Mouse (Mus musculus): ENCODE data around the gene Olfr705.
"Not testable (repeated sequence)": the region's sequence is repeated elsewhere in the genome, so short reads cannot be mapped to it uniquely, and the experiment has no call there.

Olfr705 gene

GRCm38 (mm10) chr7:106876791-106877190 lies at the start of gene Olfr705:
Gene Olfr705, minus strand, starts transcription at chr7:106876891.
- DNase-seq (ENCODE audit: extremely low spot score, low spot score) = no peak

- not testable (repeated sequence) for DNase-seq (ENCODE audit: extremely low spot score, low spot score)
Measured at GRCm38 (mm10) chr7:106920961-106921360, 44.3 kb upstream of the Olfr705 start.

GRCm38 (mm10) chr7:106907676-106908075 lies 31.0 kb upstream of the Olfr705 start, which contains the start of gene Olfr1532-ps1:
Gene Olfr1532-ps1, plus strand, starts transcription at chr7:106908001.
- DNase-seq (ENCODE audit: extremely low spot score, low spot score) = no peak

GRCm38 (mm10) chr7:106901141-106901540 lies 24.4 kb upstream of the Olfr705 start, which contains the start of gene Olfr707:
Gene Olfr707, minus strand, starts transcription at chr7:106901241.
- DNase-seq (ENCODE audit: extremely low spot score, low spot score) = not testable (repeated sequence)

- DNase-seq (ENCODE audit: extremely low spot score, low spot score) = no peak
Measured at GRCm38 (mm10) chr7:106888062-106888461, 11.4 kb upstream of the Olfr705 start, which contains the start of gene Olfr706. Gene Olfr706, minus strand, starts transcription at chr7:106888162.

- no peak for DNase-seq (ENCODE audit: extremely low spot score, low spot score)
Measured at GRCm38 (mm10) chr7:106862885-106863284, 13.8 kb downstream of the Olfr705 start, which contains the start of gene Olfr704. Gene Olfr704, plus strand, starts transcription at chr7:106863185.

- no peak for DNase-seq (ENCODE audit: extremely low spot score, low spot score)
Measured at GRCm38 (mm10) chr7:106843060-106843459, 33.6 kb downstream of the Olfr705 start, which contains the start of gene Olfr703. Gene Olfr703, plus strand, starts transcription at chr7:106843360.

GRCm38 (mm10) chr7:106833793-106834192 lies 42.9 kb downstream of the Olfr705 start, which contains the start of gene Olfr702:
Gene Olfr702, minus strand, starts transcription at chr7:106833893.
- no peak for DNase-seq (ENCODE audit: extremely low spot score, low spot score)

All from neural tube, embryonic 10.5 days (tissue).